Mouse (Mus musculus): ENCODE measurements at regions not wholly inside any gene's neighbourhood (a gene's known extent, or its start where the extent isn't known, plus 50 kb on each side); places are given as distances from the start of the nearest gene placed in this dataset.
A peak's percentile ranks its signal among the peaks of the same experiment; 100 is the strongest.
"Not testable (repeated sequence)": the region's sequence is repeated elsewhere in the genome, so short reads cannot be mapped to it uniquely, and the experiment has no call there.

- DNase-seq (ENCODE audit: low spot score) = not testable (repeated sequence)
These were observed 172.5 kb upstream of the Zfp808 start for GRCm38 (mm10) chr13:61957197-61957596.

DNA sequence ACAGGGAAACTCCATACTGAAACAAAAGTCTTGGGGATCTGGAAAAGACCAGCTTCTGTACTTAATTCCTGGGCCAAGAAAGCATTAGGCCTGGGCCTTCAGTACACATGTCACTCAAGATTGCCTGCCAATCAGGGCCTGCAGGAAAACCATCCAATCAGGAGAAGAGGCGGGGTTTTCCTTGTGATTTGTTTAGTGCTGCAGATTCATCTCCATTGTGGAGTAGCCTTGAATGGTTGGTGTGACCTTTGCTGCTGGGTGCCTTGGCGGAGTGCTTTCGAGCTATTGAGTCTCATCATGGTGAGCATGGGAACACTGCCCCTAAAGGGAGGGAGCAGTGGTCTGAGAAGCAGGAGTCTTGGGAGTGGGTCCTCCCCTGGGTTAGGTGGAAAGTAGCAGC is 150.8 kb upstream of the Zfp808 start:
- DNase-seq (ENCODE audit: low spot score) = not testable (repeated sequence)

- not testable (repeated sequence) for DNase-seq (ENCODE audit: low spot score)
These were observed 133.2 kb upstream of the Zfp808 start for GRCm38 (mm10) chr13:61996519-61996918.

- peak; percentile 14 for DNase-seq (ENCODE audit: low spot score)
These were observed 130.9 kb upstream of the Zfp808 start for GRCm38 (mm10) chr13:61998803-61999202.

- DNase-seq (ENCODE audit: low spot score) = peak; percentile 13
These were observed 122.4 kb upstream of the Zfp808 start for GRCm38 (mm10) chr13:62007321-62007720.

GRCm38 (mm10) chr13:62015424-62016167 is 114.1 kb upstream of the Zfp808 start:
- peak; percentile 13 for DNase-seq (ENCODE audit: low spot score)

DNA sequence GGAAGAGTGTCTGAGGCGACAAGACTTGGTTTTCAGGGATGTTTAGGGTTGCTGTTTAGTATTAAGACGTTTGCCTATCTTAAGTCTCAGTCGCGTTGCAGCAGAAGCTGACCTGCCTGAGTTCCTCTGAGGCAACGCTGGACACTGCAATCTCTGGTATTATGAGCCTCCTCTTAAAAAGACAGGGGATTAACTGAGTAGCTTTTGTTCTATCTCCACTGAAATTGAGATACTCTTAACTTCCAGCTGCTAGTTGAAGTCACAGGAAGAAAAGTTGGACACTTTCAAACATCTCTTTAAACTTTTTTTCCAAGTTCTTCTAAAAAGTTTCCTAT is 113.6 kb upstream of the Zfp808 start:
- not testable (repeated sequence) for DNase-seq (ENCODE audit: low spot score)

GRCm38 (mm10) chr13:62037646-62038045 is 92.0 kb upstream of the Zfp808 start:
- not testable (repeated sequence) for DNase-seq (ENCODE audit: low spot score)

- not testable (repeated sequence) for DNase-seq (ENCODE audit: low spot score)
These were observed 51.6 kb upstream of the Zfp808 start for GRCm38 (mm10) chr13:62077951-62078671.

DNA sequence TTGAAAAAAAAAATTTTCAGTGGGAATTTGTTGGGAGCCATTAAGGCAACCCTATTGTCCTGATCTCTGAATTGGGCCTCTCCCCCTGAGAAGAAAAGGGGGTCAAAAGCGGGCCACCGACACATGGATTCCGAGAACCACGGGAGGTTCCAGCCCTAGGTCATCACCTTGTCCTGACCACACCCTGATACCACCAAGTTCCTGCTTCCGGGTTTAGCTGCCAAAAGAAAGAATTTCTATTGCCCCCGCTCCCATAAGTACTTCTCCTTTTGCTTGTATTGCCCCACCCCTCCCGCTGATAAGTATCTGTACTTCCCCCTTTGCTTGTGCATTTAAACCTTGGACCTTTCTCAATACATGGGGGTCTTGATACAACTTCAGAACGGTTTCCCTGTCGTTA is 50.8 kb upstream of the Zfp808 start:
- DNase-seq (ENCODE audit: low spot score) = not testable (repeated sequence)
